Mouse (Mus musculus) gastrocnemius, postnatal 4 days (tissue): ENCODE data around the gene Oxct2a. TPM values are rescaled to one million over a fixed set of nuclear protein-coding genes. Genes with fewer than 3 reads are reported as not detected.
"Not testable (repeated sequence)": the region's sequence is repeated elsewhere in the genome, so short reads cannot be mapped to it uniquely, and the experiment has no call there.

Source experiments
- DNase-seq, 2 experiments: peaks; one replicate each; pipeline ENCODE4 v3.0.0; 2021 to 2022; ENCODE audit warnings: low spot score in 2 of 2, mixed read lengths in 2 of 2
- long read RNA-seq, 2 experiments: library from polyadenylated mRNA; stranded (forward); transcript quantifications; one replicate each; pipeline ENCODE4 v2.0.0; 2021
- total RNA-seq, 2 experiments: library from RNA; stranded (reverse); gene quantifications; 2 replicates each; pipeline ENCODE4 v1.2.3; 2021

The Oxct2a gene
- not detected for total RNA-seq
- long read RNA-seq, experiment 1 = 0 reads
- long read RNA-seq, experiment 2 = 0 reads

- DNase-seq = no peak
Measured at GRCm38 (mm10) chr4:123323534-123323933, at the start of gene Oxct2a. Oxct2a (minus strand) TSS chr4:123323634.

- DNase-seq = no peak
Measured at GRCm38 (mm10) chr4:123363555-123363954, 40.1 kb upstream of the Oxct2a start.

GRCm38 (mm10) chr4:123360771-123361170 is 37.3 kb upstream of the Oxct2a start:
- DNase-seq = no peak

DNA sequence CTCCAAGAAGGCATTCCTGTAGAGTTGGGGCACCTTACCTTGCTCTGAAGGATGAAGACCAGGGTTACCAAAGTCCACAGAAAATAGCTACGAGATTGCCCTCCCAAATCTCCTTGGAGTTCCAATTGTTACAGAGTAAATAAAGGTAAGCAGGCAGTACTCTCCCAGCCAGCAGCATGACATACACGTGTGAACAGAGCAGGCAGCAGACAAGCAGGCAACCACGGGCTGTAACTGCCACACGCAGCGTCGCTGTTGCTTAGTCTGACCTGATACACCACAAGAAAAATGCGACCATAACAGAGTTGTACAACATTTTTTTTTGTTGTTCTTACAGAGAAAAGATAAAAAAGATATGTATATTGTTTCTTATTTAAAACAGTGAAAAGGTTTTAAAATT is 35.2 kb upstream of the Oxct2a start:
- DNase-seq = no peak

- DNase-seq = no peak
Measured at GRCm38 (mm10) chr4:123355941-123356340, 32.5 kb upstream of the Oxct2a start.

DNA sequence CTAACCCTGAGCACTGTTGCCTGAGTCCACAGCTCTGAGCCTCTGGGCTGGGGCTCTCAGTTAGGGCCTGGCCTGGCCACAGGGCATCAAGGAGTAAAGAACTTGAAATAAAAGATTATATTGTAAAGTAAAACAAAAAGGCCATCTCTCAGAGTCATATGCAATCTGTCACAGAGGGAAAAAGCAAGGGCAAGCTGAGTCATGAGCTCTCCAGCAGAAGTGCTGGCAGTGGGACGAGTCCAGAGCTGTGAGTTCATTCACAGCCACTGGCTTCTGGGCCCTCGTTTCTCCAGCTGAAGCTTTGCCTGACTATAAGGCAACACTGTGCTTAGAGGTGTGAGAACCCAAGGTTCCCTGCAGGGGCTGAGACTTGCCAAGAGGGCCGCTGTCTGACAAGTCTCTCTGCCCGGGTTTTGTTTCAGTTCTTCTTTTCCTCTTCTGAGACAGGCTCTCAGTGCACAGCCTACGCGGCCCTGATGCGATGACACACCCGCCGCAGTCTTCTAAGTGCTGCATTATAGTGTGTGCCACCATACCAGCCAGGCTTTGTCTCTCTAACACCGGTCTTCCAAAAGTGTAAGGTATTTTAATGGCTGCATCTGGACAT is 29.9 kb upstream of the Oxct2a start:
- no peak for DNase-seq

GRCm38 (mm10) chr4:123343471-123343789 is 20.0 kb upstream of the Oxct2a start:
- DNase-seq = no peak

DNA sequence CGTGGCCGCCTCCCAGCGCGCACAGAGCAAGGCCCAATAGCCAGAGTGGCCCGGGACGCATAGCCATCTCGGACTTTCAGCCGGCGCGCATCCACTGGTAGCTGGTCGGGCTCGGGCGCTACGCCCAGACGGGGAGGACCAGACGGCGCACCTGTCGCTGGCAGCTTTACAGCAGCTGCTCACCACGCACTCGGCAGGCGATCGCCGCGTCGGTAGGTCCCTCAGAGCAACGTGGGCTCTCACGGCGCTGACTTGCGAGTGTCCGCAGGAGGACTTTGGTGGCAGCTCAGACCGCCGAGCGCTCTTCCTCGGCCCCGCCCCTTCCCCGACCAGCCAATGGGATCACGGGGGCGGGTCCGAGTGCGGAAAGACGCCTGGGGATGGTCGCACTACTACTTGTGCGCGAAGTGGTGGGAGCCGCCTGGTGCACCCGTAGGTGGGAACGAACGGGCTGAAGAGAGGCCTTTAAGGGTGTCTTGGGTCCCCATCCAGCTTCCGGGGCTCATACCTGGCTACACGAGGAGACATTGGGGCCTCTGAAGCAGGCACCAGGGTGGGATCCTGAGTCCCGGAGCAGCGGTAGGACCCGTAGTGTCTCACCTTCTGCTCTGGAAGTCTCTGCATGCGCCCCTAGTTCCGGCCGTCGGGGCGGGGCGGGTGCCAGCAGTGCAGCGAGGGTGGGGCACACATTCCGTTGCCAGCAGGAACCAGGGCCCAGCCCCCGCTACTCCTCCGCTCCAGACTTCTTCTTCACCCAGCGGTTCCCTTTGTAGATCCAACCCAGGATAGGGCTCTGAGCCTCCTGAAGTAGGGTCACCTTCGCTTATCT is 19.4 kb upstream of the Oxct2a start, which contains the start of gene Bmp8a:
Gene Bmp8a, minus strand, starts transcription at position 611 of the 829 bp plus-strand sequence.
- peak; percentile 47 to 61 for DNase-seq

GRCm38 (mm10) chr4:123342091-123342641 is 18.7 kb upstream of the Oxct2a start:
- no peak for DNase-seq

DNA sequence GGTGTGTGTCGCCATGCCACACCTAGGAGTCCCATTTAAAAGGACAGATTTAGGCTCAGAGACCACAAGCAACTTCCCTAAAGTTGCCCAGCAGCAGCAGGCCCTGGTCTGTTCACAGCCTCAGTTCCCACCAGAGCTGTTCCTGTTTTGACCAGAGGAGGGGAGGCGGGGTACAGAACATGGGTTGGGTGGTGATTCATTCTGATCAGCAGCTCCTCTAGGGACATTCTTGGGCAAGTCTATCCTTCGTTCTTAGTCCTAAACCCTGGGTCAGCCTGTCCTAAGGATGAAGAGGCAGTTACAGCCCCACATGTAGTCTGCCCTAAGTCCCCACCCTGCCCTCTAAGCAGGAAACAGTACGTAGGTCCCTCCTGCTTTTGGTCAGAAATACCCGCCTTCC is 16.8 kb upstream of the Oxct2a start:
- no peak for DNase-seq

DNA sequence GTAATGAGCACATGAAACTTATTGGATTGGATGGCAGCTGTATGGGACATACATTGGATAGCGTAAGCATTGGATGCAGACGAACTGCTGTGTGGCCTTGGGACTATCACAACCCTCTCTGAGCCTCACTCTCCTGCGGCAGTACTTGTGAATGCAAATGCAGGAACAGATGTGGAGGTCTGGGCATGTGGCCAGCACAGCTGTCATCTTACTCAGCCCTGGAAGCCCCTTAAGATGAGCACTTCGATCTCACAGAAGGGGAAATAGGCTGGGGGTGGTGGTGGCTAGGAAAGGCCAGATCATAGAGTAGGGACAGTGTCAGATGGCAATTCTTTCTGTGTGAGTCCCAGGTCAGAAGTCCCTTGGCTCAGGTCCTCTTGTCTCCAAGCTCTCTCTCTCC is 14.3 kb upstream of the Oxct2a start:
- no peak for DNase-seq

DNA sequence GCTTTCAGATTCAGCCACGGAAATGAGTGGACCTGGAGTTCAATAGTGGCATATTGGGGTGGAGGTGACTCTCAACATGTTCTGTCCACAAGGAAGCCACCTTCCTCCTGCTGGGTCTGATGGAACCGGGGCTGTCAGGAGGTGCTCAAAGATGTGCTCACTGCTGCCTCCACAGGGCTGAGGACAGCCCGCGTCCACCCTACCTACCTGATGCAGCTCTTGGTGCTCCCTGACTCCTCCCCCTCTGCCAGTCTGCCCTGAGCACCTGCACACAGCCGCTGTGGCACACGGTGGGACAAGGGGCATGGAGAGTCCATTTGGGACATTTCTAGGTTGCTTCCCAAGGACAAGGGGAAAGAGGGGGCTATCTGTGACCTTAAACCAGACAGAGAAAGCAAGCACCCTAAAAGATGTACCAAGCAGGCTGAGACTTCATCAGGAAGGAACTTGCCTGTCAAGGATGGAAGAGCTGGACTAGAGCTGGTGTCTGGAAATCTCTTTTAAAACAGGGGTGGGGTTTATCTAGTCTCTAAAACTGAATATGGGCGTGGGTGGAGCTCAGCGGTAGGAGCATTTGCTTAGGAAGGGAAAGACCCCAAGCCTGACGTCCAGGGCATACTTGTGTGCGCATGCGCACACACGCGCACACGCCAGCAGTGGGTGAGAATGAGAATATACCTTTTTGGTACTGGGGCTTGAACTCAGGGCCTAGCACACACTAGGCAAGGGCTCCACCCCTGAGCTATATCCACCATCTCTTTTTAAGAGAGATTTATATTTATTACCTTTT is 12.6 kb upstream of the Oxct2a start:
- DNase-seq = no peak

DNA sequence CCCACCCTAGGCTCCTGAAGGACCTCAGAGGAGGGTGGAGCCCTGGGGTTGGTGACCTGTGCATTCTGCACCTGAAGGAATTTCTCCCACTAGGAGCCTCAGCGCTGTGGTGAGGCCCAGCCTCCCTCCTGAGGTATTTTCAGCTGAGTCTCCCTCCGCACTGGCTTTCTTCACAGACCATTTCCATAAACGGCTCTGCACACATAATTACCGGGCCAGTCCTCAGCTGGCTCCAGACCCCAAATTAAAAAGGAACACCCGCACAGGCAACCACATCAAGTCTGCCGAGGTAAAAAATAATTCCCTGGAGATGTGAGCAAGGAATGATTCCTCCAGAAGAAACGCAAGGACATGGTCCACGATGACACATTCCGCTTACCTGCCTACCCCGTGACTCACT is 11.8 kb upstream of the Oxct2a start:
- not testable (repeated sequence) for DNase-seq

- DNase-seq = no peak
Measured at GRCm38 (mm10) chr4:123334177-123334576, 10.7 kb upstream of the Oxct2a start.

DNA sequence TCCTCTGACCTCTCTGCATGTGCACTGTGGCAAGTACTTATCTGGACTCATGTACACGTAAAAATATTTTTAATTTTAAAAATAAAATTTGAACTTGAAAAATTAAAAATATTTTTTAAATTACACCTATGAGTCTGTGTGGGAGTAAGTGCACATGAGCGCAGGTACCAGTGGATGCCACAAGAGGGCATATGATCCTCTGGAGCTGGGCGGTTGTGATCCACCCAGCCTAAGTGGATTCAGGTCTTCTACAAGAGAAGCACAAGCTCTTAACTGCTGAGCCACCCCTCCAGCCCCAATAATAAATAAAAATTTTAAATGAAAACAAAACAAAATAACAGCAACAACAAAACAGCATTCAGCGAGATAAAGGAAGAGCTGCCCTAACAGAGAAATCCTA is 9.7 kb upstream of the Oxct2a start:
- DNase-seq = no peak

DNA sequence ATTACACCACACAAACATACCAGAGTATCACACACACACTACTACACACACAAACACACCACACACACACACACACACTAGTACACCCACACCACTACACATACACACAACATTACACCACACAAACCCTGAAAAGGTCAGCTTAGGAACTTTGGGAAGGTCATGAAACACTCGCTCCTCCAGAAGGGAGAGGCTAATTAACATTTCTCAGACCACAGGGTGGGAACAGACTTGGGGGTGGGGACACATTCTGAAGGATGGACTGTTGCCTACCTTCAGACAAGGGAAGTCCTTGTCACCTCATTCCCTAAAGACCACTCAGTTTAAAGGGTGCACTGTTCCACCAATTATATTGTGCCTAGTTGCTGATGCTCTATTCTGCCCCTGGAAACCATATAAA is 8.5 kb upstream of the Oxct2a start:
- not testable (repeated sequence) for DNase-seq

DNA sequence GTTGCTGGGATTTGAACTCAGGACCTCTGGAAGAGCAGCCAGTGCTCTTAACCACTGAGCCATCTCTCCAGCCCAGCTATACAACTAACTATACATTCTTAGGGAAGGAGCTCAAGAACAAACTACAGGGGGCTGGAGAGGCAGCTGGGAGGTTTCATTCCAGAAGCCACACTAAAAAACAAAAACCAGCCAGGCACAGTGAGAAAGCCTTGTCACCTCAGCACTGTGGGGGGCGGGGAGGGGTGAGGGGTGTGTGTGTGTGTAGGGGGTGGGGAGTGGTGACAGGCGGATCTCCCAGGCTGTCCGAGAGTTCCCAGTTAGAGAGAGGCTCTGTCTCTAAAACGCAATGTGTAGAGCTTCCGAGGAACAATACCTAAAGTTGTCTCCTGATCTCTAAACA is 7.9 kb upstream of the Oxct2a start:
- no peak for DNase-seq

DNA sequence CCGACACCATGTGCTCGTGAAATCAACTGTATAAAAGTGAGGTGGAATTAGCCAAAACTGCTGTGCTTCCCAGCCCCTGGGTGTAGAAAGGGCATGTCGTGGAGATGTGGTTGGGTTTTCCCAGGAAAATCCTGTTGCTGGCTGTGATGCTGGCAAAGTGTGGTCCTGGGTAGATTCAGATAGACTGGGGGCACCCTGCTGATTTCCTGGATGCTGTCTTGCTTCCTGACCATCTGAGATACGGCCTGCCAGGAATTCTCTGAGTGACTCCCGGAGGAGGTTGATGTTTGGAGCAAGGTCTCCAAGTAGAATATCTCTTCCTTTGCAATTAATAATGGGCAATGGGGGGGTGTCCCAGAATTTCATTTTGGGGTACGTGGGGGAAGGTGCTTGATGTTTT is 5.5 kb upstream of the Oxct2a start:
- no peak for DNase-seq

GRCm38 (mm10) chr4:123327630-123328029 is 4.2 kb upstream of the Oxct2a start:
- DNase-seq = no peak

DNA sequence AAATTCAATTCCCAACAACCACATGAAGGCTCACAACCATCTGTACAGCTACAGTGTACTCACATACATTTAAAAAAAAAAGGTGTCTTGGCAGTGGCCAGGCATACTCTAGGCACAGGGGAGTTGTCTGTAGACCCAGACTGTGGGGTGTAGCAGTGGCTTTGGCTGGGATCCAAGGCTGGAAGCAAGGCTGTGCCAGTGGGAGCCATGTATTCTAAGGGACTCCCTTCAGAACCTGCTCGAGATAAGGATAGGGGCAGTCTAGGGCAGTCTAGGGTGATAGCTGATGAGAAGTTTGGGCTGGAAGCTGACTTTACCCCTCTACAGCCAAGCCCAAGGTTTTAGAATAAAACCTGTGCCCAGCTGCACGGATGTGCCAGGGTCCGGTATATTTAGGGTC is 2.7 kb upstream of the Oxct2a start:
- no peak for DNase-seq

DNA sequence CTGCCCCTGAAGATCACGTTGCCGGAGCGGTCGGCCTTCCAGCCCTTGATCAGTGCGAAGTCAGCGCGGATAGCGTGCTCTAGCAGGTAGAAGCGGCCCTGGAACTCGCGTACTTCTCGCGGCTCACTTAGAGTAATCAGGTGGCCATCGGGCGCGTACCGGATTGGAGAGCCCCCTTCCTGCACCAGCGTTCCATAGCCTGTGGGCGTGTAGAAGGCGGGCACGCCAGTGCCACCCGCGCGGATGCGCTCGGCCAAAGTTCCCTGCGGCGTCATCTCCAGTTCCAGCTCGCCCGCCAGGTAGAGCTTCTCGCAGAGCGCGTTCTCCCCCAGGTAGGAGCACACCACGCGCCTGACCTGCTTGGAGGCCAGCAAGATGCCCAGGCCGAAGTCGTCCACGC is 524 bp downstream of the Oxct2a start:
- DNase-seq = not testable (repeated sequence)

GRCm38 (mm10) chr4:123314497-123314896 is 8.9 kb downstream of the Oxct2a start:
- DNase-seq = no peak
